Comparison of ENCODE assay signal across 8 mouse cellular contexts in the genomic region with DNA sequence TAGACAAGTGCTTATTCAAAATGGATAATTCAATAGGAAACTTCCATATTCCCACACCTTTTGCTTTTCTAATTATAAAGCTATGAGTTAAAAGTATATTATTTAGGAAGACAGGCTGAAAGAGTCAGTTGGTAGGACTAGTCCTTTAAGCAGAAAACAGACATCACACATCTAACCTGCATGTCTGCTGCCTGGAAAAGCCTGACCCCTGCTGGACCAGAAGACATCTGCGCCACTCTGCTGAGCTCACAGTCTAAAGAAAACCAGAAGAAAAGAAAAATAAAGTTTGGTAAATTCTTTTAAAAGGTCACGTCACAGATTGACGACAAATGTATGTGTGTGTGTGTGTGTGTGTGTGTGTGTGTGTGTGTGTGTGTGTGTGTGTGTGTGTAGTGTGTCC. TPM values are rescaled to one million over a fixed set of nuclear protein-coding genes. Genes with fewer than 3 reads are reported as not detected.
A peak's percentile ranks its signal among the peaks of the same experiment; 100 is the strongest.
DNase-seq lines count a peak whose midpoint lies in the region; ATAC-seq and TF ChIP-seq lines count a peak whose summit lies in the region.

No protein-coding gene starts in this region.

- no peaks in the 10 kb centered on the region for H3K27me3 ChIP-seq in midbrain, embryonic 10.5 days (ENCODE audit: low read depth, poor library complexity, severe bottlenecking)
- no peaks in the 10 kb centered on the region for H3K27me3 ChIP-seq in midbrain, embryonic 13.5 days
- no peaks in the 10 kb centered on the region for H3K27me3 ChIP-seq in cerebellum, adult 2 months (ENCODE audit: control insufficient read depth, insufficient read depth, low read length)
- no peaks in the 10 kb centered on the region for H3K27me3 ChIP-seq in liver, adult 2 months (ENCODE audit: control insufficient read depth, insufficient read depth, low read length)

- peak; percentile 30 for DNase-seq in midbrain, embryonic 10.5 days (ENCODE audit: low spot score)
- peak; percentile 43 for DNase-seq in R1 (ENCODE audit: low read depth, low spot score)
- peak; percentile 26 to 46 for DNase-seq in cerebellum, adult 2 months
- peak; percentile 30 to 36 for DNase-seq in frontal cortex, postnatal 36 days (ENCODE audit: low spot score in 2 of 2)
- peak; percentile 10 for DNase-seq in liver, adult 2 months (ENCODE audit: extremely low read depth, low read depth, low spot score)
- peak; percentile 29 for DNase-seq in right cerebral cortex, postnatal 14 days
- no peak for DNase-seq in Muller cell, postnatal 12 days (ENCODE audit: inconsistent ontology term)

- H3K9me3 ChIP-seq in midbrain, embryonic 10.5 days (replicated peaks): no peaks in the 10 kb centered on the region
- H3K9me3 ChIP-seq in midbrain, embryonic 13.5 days: no peaks in the 10 kb centered on the region

- TF ChIP-seq POLR2A in cerebellum, adult 2 months (IDR thresholded peaks at IDR 0.05; ENCODE audit: borderline replicate concordance, insufficient read depth, low read length): no peak
- no peak for TF ChIP-seq POLR2A in liver, adult 2 months (IDR thresholded peaks at IDR 0.05; ENCODE audit: extremely low read depth, insufficient read depth, low read length)

- H3K4me2 ChIP-seq in midbrain, embryonic 13.5 days (replicated peaks): no peak overlapping the region

- ATAC-seq in midbrain, embryonic 13.5 days: no peak

- 55% methylated on average over 3 of the region's 3 CpGs for WGBS in midbrain, embryonic 10.5 days
- 70% methylated on average over 3 of the region's 3 CpGs for WGBS in midbrain, embryonic 13.5 days
- WGBS in cerebellum, adult 2 months: 69% methylated on average over 3 of the region's 3 CpGs
- WGBS in liver, adult 2 months: 49% methylated on average over 3 of the region's 3 CpGs

- H3K79me2 ChIP-seq in liver, adult 2 months (ENCODE audit: control insufficient read depth, insufficient read depth, low read length): no peaks in the 10 kb centered on the region

- peak; percentile 74 for TF ChIP-seq CTCF in cerebellum, adult 2 months (IDR thresholded peaks at IDR 0.05; ENCODE audit: borderline replicate concordance, insufficient read depth, low read depth, low read length)
- peak; percentile 61 for TF ChIP-seq CTCF in liver, adult 2 months (IDR thresholded peaks at IDR 0.05; ENCODE audit: low read depth, low read length)

- H3K9ac ChIP-seq in midbrain, embryonic 13.5 days (replicated peaks): no peak overlapping the region
- no peak overlapping the region for H3K9ac ChIP-seq in liver, adult 2 months (ENCODE audit: low read depth, low read length)

- no peak overlapping the region for H3K4me3 ChIP-seq in midbrain, embryonic 10.5 days
- no peak overlapping the region for H3K4me3 ChIP-seq in midbrain, embryonic 13.5 days (replicated peaks)
- no peak overlapping the region for H3K4me3 ChIP-seq in cerebellum, adult 2 months (replicated peaks; ENCODE audit: insufficient read depth, low read depth, low read length)
- H3K4me3 ChIP-seq in liver, adult 2 months (ENCODE audit: insufficient read depth, low read depth, low read length): no peak overlapping the region

- H3K36me3 ChIP-seq in midbrain, embryonic 10.5 days: no peaks in the 10 kb centered on the region
- no peaks in the 10 kb centered on the region for H3K36me3 ChIP-seq in midbrain, embryonic 13.5 days
- no peaks in the 10 kb centered on the region for H3K36me3 ChIP-seq in liver, adult 2 months (ENCODE audit: control insufficient read depth, insufficient read depth, low read length)

- H3K4me1 ChIP-seq in midbrain, embryonic 10.5 days: no peaks in the 10 kb centered on the region
- H3K4me1 ChIP-seq in midbrain, embryonic 13.5 days (replicated peaks): no peaks in the 10 kb centered on the region
- H3K4me1 ChIP-seq in cerebellum, adult 2 months (ENCODE audit: control insufficient read depth, insufficient read depth, low read length): no peaks in the 10 kb centered on the region
- H3K4me1 ChIP-seq in liver, adult 2 months (ENCODE audit: control insufficient read depth, insufficient read depth, low read length): no peaks in the 10 kb centered on the region

- H3K27ac ChIP-seq in midbrain, embryonic 10.5 days (replicated peaks): no peak overlapping the region
- H3K27ac ChIP-seq in midbrain, embryonic 13.5 days: no peak overlapping the region
- no peak overlapping the region for H3K27ac ChIP-seq in cerebellum, adult 2 months (ENCODE audit: insufficient read depth, low read length)
- no peak overlapping the region for H3K27ac ChIP-seq in liver, adult 2 months (replicated peaks; ENCODE audit: insufficient read depth, low read depth, low read length)

RNA-seq across cellular contexts. Expression of a gene that starts 25.6 kb away (rescaled TPM):
- 5.1 and 5.6 TPM in 2 replicates for polyA plus RNA-seq in midbrain, embryonic 10.5 days (2016; fragmentation: Nextera tagmentation; extraction: Ambion mirVana)
- 2.7 and 3.0 TPM in 2 replicates for polyA plus RNA-seq in midbrain, embryonic 13.5 days (2015; fragmentation: Nextera tagmentation; extraction: Ambion mirVana)
- polyA plus RNA-seq in cerebellum, adult 2 months (2012; rRNA removed): 0.03 TPM in 1 of 2 replicates, not detected in the other
- 1.1 and 1.9 TPM in 2 replicates for total RNA-seq in liver, adult 2 months (2014; rRNA removed)
- 0.02 TPM in 1 of 2 replicates, not detected in the other for polyA plus RNA-seq in liver, adult 2 months (2012; rRNA removed)
